Mouse (Mus musculus): ENCODE measurements around the gene Susd1. TPM values are rescaled to one million over a fixed set of nuclear protein-coding genes. Genes with fewer than 3 reads are reported as not detected.

Susd1 gene
- polyA plus RNA-seq, 1 experiment: 4.0 TPM

- H3K4me1 ChIP-seq (ENCODE audit: control insufficient read depth, insufficient read depth, low read length): peaks cover 5% of the 10 kb centered on the region
- H3K27me3 ChIP-seq (ENCODE audit: control insufficient read depth, insufficient read depth, low read length): no peaks in the 10 kb centered on the region
- no peak overlapping the region for H3K4me3 ChIP-seq (replicated peaks; ENCODE audit: insufficient read depth, low read depth, low read length)
- H3K27ac ChIP-seq (ENCODE audit: insufficient read depth, low read length): no peak overlapping the region
- WGBS: 94% methylated on average over 4 of the region's 4 CpGs
- DNase-seq: no peak
- TF ChIP-seq CTCF (IDR thresholded peaks at IDR 0.05; ENCODE audit: borderline replicate concordance, insufficient read depth, low read depth, low read length): no peak
- TF ChIP-seq POLR2A (IDR thresholded peaks at IDR 0.05; ENCODE audit: borderline replicate concordance, insufficient read depth, low read length): no peak
Observed at GRCm38 (mm10) chr4:59378631-59379030, 59.8 kb downstream of the Susd1 start.

GRCm38 (mm10) chr4:59374271-59374938 is 64.0 kb downstream of the Susd1 start:
- Histone ChIP-seq H3K4me3 (replicated peaks; ENCODE audit: insufficient read depth, low read depth, low read length) (no peak overlapping the region), H3K4me1 (ENCODE audit: control insufficient read depth, insufficient read depth, low read length) (no peaks in the 10 kb centered on the region), H3K27me3 (ENCODE audit: control insufficient read depth, insufficient read depth, low read length) (no peaks in the 10 kb centered on the region), H3K27ac (ENCODE audit: insufficient read depth, low read length) (no peak overlapping the region)
- no peak for DNase-seq
- 60% methylated on average over 10 of the region's 10 CpGs for WGBS
- TF ChIP-seq POLR2A (IDR thresholded peaks at IDR 0.05; ENCODE audit: borderline replicate concordance, insufficient read depth, low read length): no peak
- no peak for TF ChIP-seq CTCF (IDR thresholded peaks at IDR 0.05; ENCODE audit: borderline replicate concordance, insufficient read depth, low read depth, low read length)

- no peak overlapping the region for H3K27ac ChIP-seq (ENCODE audit: insufficient read depth, low read length)
- H3K4me1 ChIP-seq (ENCODE audit: control insufficient read depth, insufficient read depth, low read length): no peaks in the 10 kb centered on the region
- H3K27me3 ChIP-seq (ENCODE audit: control insufficient read depth, insufficient read depth, low read length): no peaks in the 10 kb centered on the region
- DNase-seq: no peak
- WGBS: 42% methylated on average over 5 of the region's 5 CpGs
- TF ChIP-seq POLR2A (IDR thresholded peaks at IDR 0.05; ENCODE audit: borderline replicate concordance, insufficient read depth, low read length) (no peak), CTCF (IDR thresholded peaks at IDR 0.05; ENCODE audit: borderline replicate concordance, insufficient read depth, low read depth, low read length) (no peak)
- H3K4me3 ChIP-seq (replicated peaks; ENCODE audit: insufficient read depth, low read depth, low read length): no peak overlapping the region
Observed at GRCm38 (mm10) chr4:59372546-59373157, 65.8 kb downstream of the Susd1 start.

- WGBS: 93% methylated on average over 5 of the region's 5 CpGs
Observed at GRCm38 (mm10) chr4:59371910-59372309, 66.5 kb downstream of the Susd1 start.

GRCm38 (mm10) chr4:59369941-59370340 is 68.5 kb downstream of the Susd1 start:
- Histone ChIP-seq H3K27me3 (ENCODE audit: control insufficient read depth, insufficient read depth, low read length) (no peaks in the 10 kb centered on the region), H3K4me1 (ENCODE audit: control insufficient read depth, insufficient read depth, low read length) (no peaks in the 10 kb centered on the region), H3K27ac (ENCODE audit: insufficient read depth, low read length) (no peak overlapping the region), H3K4me3 (replicated peaks; ENCODE audit: insufficient read depth, low read depth, low read length) (no peak overlapping the region)
- WGBS: 90% methylated on average over 2 of the region's 2 CpGs
- no peak for TF ChIP-seq POLR2A (IDR thresholded peaks at IDR 0.05; ENCODE audit: borderline replicate concordance, insufficient read depth, low read length)
- no peak for TF ChIP-seq CTCF (IDR thresholded peaks at IDR 0.05; ENCODE audit: borderline replicate concordance, insufficient read depth, low read depth, low read length)
- DNase-seq: no peak

More at GRCm38 (mm10) chr4:59371910-59372309, 66.5 kb downstream of the Susd1 start:
- DNase-seq: no peak
- Histone ChIP-seq H3K4me1 (ENCODE audit: control insufficient read depth, insufficient read depth, low read length) (no peaks in the 10 kb centered on the region), H3K27ac (ENCODE audit: insufficient read depth, low read length) (no peak overlapping the region), H3K4me3 (replicated peaks; ENCODE audit: insufficient read depth, low read depth, low read length) (no peak overlapping the region), H3K27me3 (ENCODE audit: control insufficient read depth, insufficient read depth, low read length) (no peaks in the 10 kb centered on the region)
- TF ChIP-seq POLR2A (IDR thresholded peaks at IDR 0.05; ENCODE audit: borderline replicate concordance, insufficient read depth, low read length) (no peak), CTCF (IDR thresholded peaks at IDR 0.05; ENCODE audit: borderline replicate concordance, insufficient read depth, low read depth, low read length) (no peak)

GRCm38 (mm10) chr4:59368118-59368517 is 70.3 kb downstream of the Susd1 start:
- Histone ChIP-seq H3K27ac (ENCODE audit: insufficient read depth, low read length) (no peak overlapping the region), H3K4me1 (ENCODE audit: control insufficient read depth, insufficient read depth, low read length) (no peaks in the 10 kb centered on the region), H3K4me3 (replicated peaks; ENCODE audit: insufficient read depth, low read depth, low read length) (no peak overlapping the region), H3K27me3 (ENCODE audit: control insufficient read depth, insufficient read depth, low read length) (no peaks in the 10 kb centered on the region)
- no peak for DNase-seq
- TF ChIP-seq POLR2A (IDR thresholded peaks at IDR 0.05; ENCODE audit: borderline replicate concordance, insufficient read depth, low read length): no peak
- no peak for TF ChIP-seq CTCF (IDR thresholded peaks at IDR 0.05; ENCODE audit: borderline replicate concordance, insufficient read depth, low read depth, low read length)
- WGBS: 26% methylated on average over 9 of the region's 9 CpGs

- TF ChIP-seq POLR2A (IDR thresholded peaks at IDR 0.05; ENCODE audit: borderline replicate concordance, insufficient read depth, low read length) (no peak), CTCF (IDR thresholded peaks at IDR 0.05; ENCODE audit: borderline replicate concordance, insufficient read depth, low read depth, low read length) (no peak)
- 94% methylated on average over 9 of the region's 9 CpGs for WGBS
- no peak for DNase-seq
- Histone ChIP-seq H3K27ac (ENCODE audit: insufficient read depth, low read length) (no peak overlapping the region), H3K4me1 (ENCODE audit: control insufficient read depth, insufficient read depth, low read length) (no peaks in the 10 kb centered on the region), H3K27me3 (ENCODE audit: control insufficient read depth, insufficient read depth, low read length) (no peaks in the 10 kb centered on the region), H3K4me3 (replicated peaks; ENCODE audit: insufficient read depth, low read depth, low read length) (no peak overlapping the region)
Observed at GRCm38 (mm10) chr4:59366206-59366605, 72.2 kb downstream of the Susd1 start.

- Histone ChIP-seq H3K4me3 (replicated peaks; ENCODE audit: insufficient read depth, low read depth, low read length) (no peak overlapping the region), H3K27ac (ENCODE audit: insufficient read depth, low read length) (no peak overlapping the region), H3K4me1 (ENCODE audit: control insufficient read depth, insufficient read depth, low read length) (no peaks in the 10 kb centered on the region), H3K27me3 (ENCODE audit: control insufficient read depth, insufficient read depth, low read length) (no peaks in the 10 kb centered on the region)
- 91% methylated on average over 12 of the region's 12 CpGs for WGBS
- TF ChIP-seq CTCF (IDR thresholded peaks at IDR 0.05; ENCODE audit: borderline replicate concordance, insufficient read depth, low read depth, low read length) (no peak), POLR2A (IDR thresholded peaks at IDR 0.05; ENCODE audit: borderline replicate concordance, insufficient read depth, low read length) (no peak)
- DNase-seq: no peak
Observed at GRCm38 (mm10) chr4:59365571-59365970, 72.9 kb downstream of the Susd1 start.

Data from cerebellum, adult 2 months (tissue).